Mouse (Mus musculus): Measurements from ENCODE around the gene Pkm. TPM values are rescaled to one million over a fixed set of nuclear protein-coding genes. Genes with fewer than 3 reads are reported as not detected.

Gene Pkm
- 836 and 1,041 TPM in 2 replicates for polyA plus RNA-seq (2014; fragmentation: Nextera tagmentation; extraction: Ambion mirVana)

DNA sequence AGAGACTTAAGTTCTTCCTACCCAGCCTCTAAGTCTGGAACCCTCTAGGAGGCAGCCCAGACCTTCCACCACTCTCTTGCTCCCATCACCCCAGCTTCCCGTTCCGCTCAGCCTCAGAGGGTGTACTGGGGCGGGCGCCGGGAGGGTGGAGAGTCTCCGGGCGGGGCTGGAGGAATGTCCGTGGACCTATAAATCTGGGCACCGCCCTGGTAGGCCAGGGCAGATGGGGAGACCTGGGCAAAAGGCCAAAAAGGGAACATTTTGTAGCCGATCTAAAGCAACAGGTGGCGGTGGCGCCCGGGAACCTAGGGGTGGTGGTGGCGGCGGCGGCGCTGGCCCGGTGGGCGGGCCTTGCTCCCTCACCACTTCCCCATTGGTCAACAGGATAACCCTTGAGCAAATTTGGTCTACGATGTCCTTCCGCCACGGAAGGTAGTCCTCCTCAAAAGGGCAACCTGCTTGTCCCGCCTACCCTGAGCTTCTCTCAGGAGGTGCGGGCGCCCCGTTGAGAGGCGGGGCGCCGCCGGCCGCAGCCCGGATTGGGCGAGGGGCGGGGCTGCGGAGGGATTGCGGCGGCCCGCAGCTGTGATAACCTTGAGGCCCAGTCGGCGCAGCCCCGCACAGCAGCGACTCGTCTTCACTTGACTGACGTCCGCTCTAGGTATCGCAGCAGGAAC is at the start of gene Pkm:
Gene Pkm (plus strand): TSS at position 411 of the 677 bp plus-strand sequence.
- no peaks in the 10 kb centered on the region for H3K9me3 ChIP-seq (ENCODE audit: control insufficient read depth, low read length)
- H3K9ac ChIP-seq (replicated peaks; ENCODE audit: low read length) = peak within 1 kb of the TSS; percentile 86
- H3K36me3 ChIP-seq (ENCODE audit: control insufficient read depth, insufficient read depth, low read length) = peaks cover 19% of the 10 kb centered on the region
- WGBS = under 1% methylated on average over 46 of the region's 46 CpGs
- H3K4me2 ChIP-seq (ENCODE audit: low read length) = peak within 1 kb of the TSS; percentile 62
- H3K4me1 ChIP-seq (ENCODE audit: control insufficient read depth, insufficient read depth, low read length) = peaks cover 35% of the 10 kb centered on the region
- ATAC-seq (ENCODE audit: low FRiP score, low TSS enrichment) (peak; percentile 91), DNase-seq (peak; percentile 98)
- peak within 1 kb of the TSS; percentile 98 for H3K27ac ChIP-seq (replicated peaks; ENCODE audit: low read depth, low read length)
- no peaks in the 10 kb centered on the region for H3K27me3 ChIP-seq (ENCODE audit: control insufficient read depth, insufficient read depth, low read length)
- peak within 1 kb of the TSS; percentile 82 for H3K4me3 ChIP-seq (replicated peaks; ENCODE audit: low read depth, low read length)

DNA sequence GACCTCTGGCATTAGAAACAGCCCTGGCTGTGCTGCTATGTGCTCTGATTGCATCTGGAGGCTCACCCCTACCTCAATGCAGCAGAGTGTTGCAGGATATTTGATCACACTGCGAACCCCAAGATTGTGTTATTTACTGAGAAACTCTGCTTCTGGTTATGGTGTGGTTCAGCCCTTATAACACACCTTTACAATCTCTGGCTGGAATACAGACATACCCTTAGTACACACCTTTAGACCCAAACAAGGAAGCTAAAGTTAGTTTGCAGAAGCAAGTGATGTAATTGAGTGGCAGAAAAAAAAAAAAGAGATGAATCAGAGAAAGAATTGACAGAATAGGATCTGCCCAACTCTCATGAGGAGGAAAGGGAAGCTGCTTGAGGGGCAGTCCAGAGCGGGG is 45.2 kb upstream of the Pkm start:
- ATAC-seq (ENCODE audit: low FRiP score, low TSS enrichment) = no peak
- 88% methylated on average over 2 of the region's 2 CpGs for WGBS
- no peaks in the 10 kb centered on the region for H3K27me3 ChIP-seq (ENCODE audit: control insufficient read depth, insufficient read depth, low read length)

DNA sequence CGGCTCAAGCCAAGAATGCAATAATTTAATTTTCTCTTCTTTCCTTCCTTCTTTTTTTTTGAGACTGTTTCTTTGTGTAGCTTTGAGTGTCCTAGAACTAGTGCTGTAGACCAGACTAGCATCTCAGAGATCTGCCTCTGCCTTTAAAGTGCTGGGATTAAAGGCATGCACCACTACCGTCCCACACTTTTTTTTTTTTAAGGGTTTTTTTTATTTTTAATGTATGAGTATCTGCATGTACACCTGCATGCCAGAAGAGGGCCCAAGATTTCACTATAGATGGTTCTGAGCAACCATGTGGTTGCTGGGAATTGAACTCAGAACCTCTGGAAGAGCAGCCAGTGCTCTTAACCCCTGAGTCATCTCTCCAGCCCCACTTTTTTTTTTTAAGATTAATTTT is 40.4 kb upstream of the Pkm start:
- Histone ChIP-seq H3K27me3 (ENCODE audit: control insufficient read depth, insufficient read depth, low read length) (no peaks in the 10 kb centered on the region), H3K36me3 (ENCODE audit: control insufficient read depth, insufficient read depth, low read length) (no peaks in the 10 kb centered on the region), H3K9me3 (ENCODE audit: control insufficient read depth, low read length) (no peaks in the 10 kb centered on the region), H3K9ac (replicated peaks; ENCODE audit: low read length) (no peak overlapping the region), H3K4me2 (ENCODE audit: low read length) (no peak overlapping the region), H3K4me1 (ENCODE audit: control insufficient read depth, insufficient read depth, low read length) (peaks cover 22% of the 10 kb centered on the region), H3K4me3 (replicated peaks; ENCODE audit: low read depth, low read length) (no peak overlapping the region), H3K27ac (replicated peaks; ENCODE audit: low read depth, low read length) (no peak overlapping the region)
- ATAC-seq (ENCODE audit: low FRiP score, low TSS enrichment) (no peak), DNase-seq (no peak)
- 85% methylated on average over 2 of the region's 2 CpGs for WGBS

More for the DNA sequence above, 45.2 kb upstream of the Pkm start:
- Histone ChIP-seq H3K4me2 (ENCODE audit: low read length) (no peak overlapping the region), H3K9me3 (ENCODE audit: control insufficient read depth, low read length) (no peaks in the 10 kb centered on the region), H3K36me3 (ENCODE audit: control insufficient read depth, insufficient read depth, low read length) (peaks cover 6% of the 10 kb centered on the region; the same call in 1 of the 2 replicates), H3K27ac (replicated peaks; ENCODE audit: low read depth, low read length) (no peak overlapping the region), H3K4me3 (replicated peaks; ENCODE audit: low read depth, low read length) (no peak overlapping the region), H3K4me1 (ENCODE audit: control insufficient read depth, insufficient read depth, low read length) (no peaks in the 10 kb centered on the region), H3K9ac (replicated peaks; ENCODE audit: low read length) (no peak overlapping the region)
- DNase-seq = no peak

DNA sequence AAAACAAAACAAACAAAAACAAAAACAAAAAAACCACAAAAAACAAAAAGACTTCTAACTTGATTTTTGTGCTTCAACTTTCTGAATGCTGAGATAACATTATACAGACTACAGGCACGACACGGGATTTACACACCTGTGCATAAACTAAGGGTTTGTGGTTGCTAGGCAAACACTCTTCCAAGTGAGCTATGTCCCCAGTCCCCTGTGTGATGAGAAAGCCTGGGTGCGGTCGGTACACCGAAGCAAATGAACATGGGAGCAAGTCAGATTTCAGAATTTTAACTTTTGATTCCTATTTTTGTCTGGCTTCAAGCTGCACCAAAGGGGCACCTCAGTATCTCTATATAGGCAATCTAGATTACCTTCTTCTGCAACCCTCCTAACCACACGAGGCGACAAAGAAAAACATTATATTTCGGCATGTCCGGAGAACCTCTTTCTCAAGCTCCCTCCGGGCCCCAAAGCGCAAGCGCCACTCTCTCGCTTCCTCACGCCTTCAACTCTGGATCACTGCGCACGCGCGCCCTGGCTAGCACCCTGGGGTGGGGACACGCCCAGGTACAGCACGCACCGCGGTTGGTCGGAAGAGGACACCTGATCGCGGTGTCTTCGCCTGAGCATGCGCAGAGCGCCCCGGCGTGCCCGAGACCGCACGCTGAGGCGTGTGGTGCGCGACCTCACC is 39.4 kb upstream of the Pkm start, which contains the start of gene Parp6:
Gene Parp6 (plus strand): TSS at position 663 of the 685 bp plus-strand sequence.
- Histone ChIP-seq H3K4me3 (replicated peaks; ENCODE audit: low read depth, low read length) (peak within 1 kb of the TSS; percentile 87), H3K9me3 (ENCODE audit: control insufficient read depth, low read length) (no peaks in the 10 kb centered on the region), H3K27me3 (ENCODE audit: control insufficient read depth, insufficient read depth, low read length) (no peaks in the 10 kb centered on the region), H3K4me2 (ENCODE audit: low read length) (peak within 1 kb of the TSS; percentile 74), H3K9ac (replicated peaks; ENCODE audit: low read length) (peak within 1 kb of the TSS; percentile 93), H3K27ac (replicated peaks; ENCODE audit: low read depth, low read length) (peak within 1 kb of the TSS; percentile 93), H3K4me1 (ENCODE audit: control insufficient read depth, insufficient read depth, low read length) (peaks cover 22% of the 10 kb centered on the region), H3K36me3 (ENCODE audit: control insufficient read depth, insufficient read depth, low read length) (0 out of 2 replicates have a peak, but pooled peaks cover 2% of the 10 kb centered on the region)
- ATAC-seq (ENCODE audit: low FRiP score, low TSS enrichment) = peak; percentile 99
- DNase-seq = peak; percentile 100
- 1% methylated on average over 36 of the region's 36 CpGs for WGBS

DNA sequence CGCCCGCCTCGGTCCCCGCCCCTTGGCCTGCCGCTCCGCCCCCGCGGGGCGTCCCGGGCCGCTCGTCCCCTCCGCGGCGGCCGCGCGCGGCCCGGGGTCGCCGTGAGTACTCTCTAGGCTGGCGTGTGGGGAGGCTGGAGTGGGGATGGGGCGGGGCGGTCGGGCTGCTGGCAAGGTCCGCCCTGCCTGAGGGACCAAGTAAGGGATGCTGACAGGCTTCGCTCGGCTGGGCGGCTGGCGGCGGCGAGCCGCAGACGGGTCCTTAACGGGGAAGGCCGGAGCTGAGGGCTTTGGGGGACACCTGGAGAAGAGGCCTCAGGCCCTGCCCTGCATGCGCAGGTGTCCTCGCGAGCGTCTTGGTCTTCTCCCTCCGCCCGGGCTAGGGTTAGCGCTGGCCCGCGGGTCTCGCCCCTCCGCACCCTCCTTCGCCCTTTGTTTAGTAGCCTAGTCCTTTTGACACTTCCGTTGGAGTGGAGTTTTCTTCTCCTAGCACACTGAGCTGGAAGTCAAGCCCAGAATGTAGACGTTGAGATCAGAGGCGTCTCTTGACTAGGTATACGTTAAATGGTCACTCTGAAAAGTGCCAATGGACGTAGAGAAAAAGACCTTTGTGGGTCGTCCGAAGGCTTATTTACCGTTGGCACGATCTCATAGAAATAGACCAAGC is 38.7 kb upstream of the Pkm start:
- Histone ChIP-seq H3K4me2 (ENCODE audit: low read length) (peak overlapping the region; percentile 74), H3K4me3 (replicated peaks; ENCODE audit: low read depth, low read length) (peak overlapping the region; percentile 87), H3K27ac (replicated peaks; ENCODE audit: low read depth, low read length) (peak overlapping the region; percentile 93), H3K36me3 (ENCODE audit: control insufficient read depth, insufficient read depth, low read length) (peaks cover 9% of the 10 kb centered on the region; the same call in 1 of the 2 replicates), H3K4me1 (ENCODE audit: control insufficient read depth, insufficient read depth, low read length) (peaks cover 22% of the 10 kb centered on the region), H3K9ac (replicated peaks; ENCODE audit: low read length) (peak overlapping the region; percentile 93), H3K27me3 (ENCODE audit: control insufficient read depth, insufficient read depth, low read length) (no peaks in the 10 kb centered on the region), H3K9me3 (ENCODE audit: control insufficient read depth, low read length) (no peaks in the 10 kb centered on the region)
- DNase-seq (no peak), ATAC-seq (ENCODE audit: low FRiP score, low TSS enrichment) (no peak; the same call in 1 of the 2 replicates)
- under 1% methylated on average over 57 of the region's 58 CpGs for WGBS

DNA sequence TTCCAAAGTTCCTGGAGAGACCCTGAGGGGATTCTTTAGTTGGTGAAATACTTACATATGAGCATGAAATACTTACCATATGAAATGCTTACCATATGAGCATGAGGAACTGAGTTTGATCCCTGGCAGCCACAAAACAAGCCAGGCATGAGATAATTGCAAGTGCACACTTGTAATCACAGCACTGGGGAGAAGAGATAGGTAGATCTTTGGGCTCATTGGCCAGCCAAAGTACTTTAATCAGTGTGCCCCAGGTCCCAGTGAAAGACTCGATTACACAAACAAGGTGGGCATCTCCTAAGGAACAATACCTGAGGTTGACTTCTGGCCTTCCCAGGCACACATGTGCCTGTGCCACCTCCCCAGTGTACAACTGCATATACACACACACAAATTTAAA is 17.8 kb upstream of the Pkm start:
- WGBS = 85% methylated on average over 1 of the region's 1 CpGs
- Histone ChIP-seq H3K4me3 (replicated peaks; ENCODE audit: low read depth, low read length) (no peak overlapping the region), H3K27ac (replicated peaks; ENCODE audit: low read depth, low read length) (no peak overlapping the region), H3K9ac (replicated peaks; ENCODE audit: low read length) (no peak overlapping the region), H3K27me3 (ENCODE audit: control insufficient read depth, insufficient read depth, low read length) (no peaks in the 10 kb centered on the region), H3K9me3 (ENCODE audit: control insufficient read depth, low read length) (no peaks in the 10 kb centered on the region), H3K4me2 (ENCODE audit: low read length) (no peak overlapping the region), H3K36me3 (ENCODE audit: control insufficient read depth, insufficient read depth, low read length) (peaks cover 90% of the 10 kb centered on the region), H3K4me1 (ENCODE audit: control insufficient read depth, insufficient read depth, low read length) (no peaks in the 10 kb centered on the region)
- ATAC-seq (ENCODE audit: low FRiP score, low TSS enrichment) = no peak
- DNase-seq = no peak

DNA sequence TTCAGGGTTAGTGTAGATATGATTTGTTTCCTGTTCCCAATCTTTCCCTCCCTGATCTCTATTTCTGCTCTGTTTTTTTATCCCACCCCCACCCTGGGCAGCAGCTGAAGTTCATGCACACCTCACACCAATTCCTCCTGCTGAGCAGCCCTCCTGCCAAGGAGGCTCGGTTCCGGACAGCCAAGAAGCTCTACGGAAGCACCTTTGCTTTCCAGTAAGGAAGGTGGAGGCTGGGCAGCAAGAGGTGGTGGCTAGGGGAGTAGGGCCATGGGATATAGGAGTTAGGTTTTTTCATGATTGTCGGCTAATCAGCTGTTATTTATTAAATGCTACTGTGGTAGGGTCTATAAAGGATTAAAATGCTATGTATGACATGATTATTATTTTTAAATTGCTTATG is 16.2 kb upstream of the Pkm start:
- Histone ChIP-seq H3K9ac (replicated peaks; ENCODE audit: low read length) (no peak overlapping the region), H3K27me3 (ENCODE audit: control insufficient read depth, insufficient read depth, low read length) (no peaks in the 10 kb centered on the region), H3K4me2 (ENCODE audit: low read length) (no peak overlapping the region), H3K4me3 (replicated peaks; ENCODE audit: low read depth, low read length) (no peak overlapping the region), H3K27ac (replicated peaks; ENCODE audit: low read depth, low read length) (no peak overlapping the region), H3K36me3 (ENCODE audit: control insufficient read depth, insufficient read depth, low read length) (peaks cover 90% of the 10 kb centered on the region), H3K9me3 (ENCODE audit: control insufficient read depth, low read length) (no peaks in the 10 kb centered on the region), H3K4me1 (ENCODE audit: control insufficient read depth, insufficient read depth, low read length) (no peaks in the 10 kb centered on the region)
- DNase-seq (no peak), ATAC-seq (ENCODE audit: low FRiP score, low TSS enrichment) (no peak)
- WGBS = 92% methylated on average over 4 of the region's 4 CpGs

DNA sequence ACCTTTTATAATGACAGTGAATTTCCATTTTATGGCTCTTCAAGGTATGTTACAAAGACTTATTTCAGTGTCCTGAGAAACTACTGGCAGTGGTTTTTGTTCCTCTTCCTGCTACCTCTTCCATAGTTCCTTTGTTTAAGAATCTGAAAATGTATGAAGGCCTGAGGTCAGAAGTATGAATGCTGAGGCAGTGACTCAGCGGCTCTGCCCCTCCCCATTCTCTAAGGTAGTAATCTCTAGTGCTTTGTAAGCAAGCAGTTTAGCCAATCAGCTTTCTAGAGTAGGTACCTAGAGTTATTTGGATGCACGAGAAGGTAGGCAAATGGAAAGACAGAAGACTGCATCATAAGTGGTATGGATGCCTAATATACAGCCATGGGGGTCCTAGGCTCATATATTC is 14.8 kb upstream of the Pkm start:
- Histone ChIP-seq H3K27me3 (ENCODE audit: control insufficient read depth, insufficient read depth, low read length) (no peaks in the 10 kb centered on the region), H3K36me3 (ENCODE audit: control insufficient read depth, insufficient read depth, low read length) (peaks cover 88% of the 10 kb centered on the region), H3K4me3 (replicated peaks; ENCODE audit: low read depth, low read length) (no peak overlapping the region), H3K4me2 (ENCODE audit: low read length) (no peak overlapping the region), H3K27ac (replicated peaks; ENCODE audit: low read depth, low read length) (no peak overlapping the region), H3K4me1 (ENCODE audit: control insufficient read depth, insufficient read depth, low read length) (no peaks in the 10 kb centered on the region), H3K9ac (replicated peaks; ENCODE audit: low read length) (no peak overlapping the region), H3K9me3 (ENCODE audit: control insufficient read depth, low read length) (no peaks in the 10 kb centered on the region)
- WGBS = 89% methylated on average over 2 of the region's 2 CpGs
- ATAC-seq (ENCODE audit: low FRiP score, low TSS enrichment) (no peak), DNase-seq (no peak)

Measured in midbrain, embryonic 14.5 days (tissue).